Mouse (Mus musculus) midbrain, embryonic 16.5 days (tissue): ENCODE results near the gene Dhrs11. TPM values are rescaled to one million over a fixed set of nuclear protein-coding genes. Genes with fewer than 3 reads are reported as not detected.
"Not testable (repeated sequence)": the region's sequence is repeated elsewhere in the genome, so short reads cannot be mapped to it uniquely, and the experiment has no call there.

Experiments used
- ATAC-seq: fragments of 200-750 bp; cut with Nextera tagmentation; 2 replicates; pipeline ENCODE4 v1.8.0; 2017; ENCODE audit warnings: moderate TSS enrichment
- H3K27ac ChIP-seq: fragments of 300-500 bp; sonication (generic); 2 replicates; pipeline ENCODE4 v1.5.1; 2014; ENCODE audit warnings: mild to moderate bottlenecking, low read length, mixed read lengths
- H3K27me3 ChIP-seq: fragments of 300-500 bp; sonication (generic); 2 replicates; pipeline ENCODE4 v1.6.1; 2014; ENCODE audit warnings: low read depth, low read length, mixed read lengths; ENCODE audit not compliant: control insufficient read depth, insufficient read depth
- H3K36me3 ChIP-seq: fragments of 300-500 bp; sonication (generic); 2 replicates; pipeline ENCODE4 v1.6.1; 2014; ENCODE audit warnings: mild to moderate bottlenecking, low read length, moderate library complexity, mixed read lengths; ENCODE audit not compliant: control insufficient read depth, insufficient read depth
- H3K4me1 ChIP-seq: fragments of 300-500 bp; sonication (generic); 2 replicates; pipeline ENCODE4 v1.6.1; 2014; ENCODE audit warnings: mild to moderate bottlenecking, low read length, mixed read lengths; ENCODE audit not compliant: control insufficient read depth, insufficient read depth
- H3K4me2 ChIP-seq: fragments of 300-500 bp; sonication (generic); 2 replicates; pipeline ENCODE4 v1.6.1; 2014; ENCODE audit warnings: mild to moderate bottlenecking, low read length, mixed read lengths
- H3K4me3 ChIP-seq: fragments of 300-500 bp; sonication (generic); 2 replicates; pipeline ENCODE4 v1.5.1; 2014; ENCODE audit warnings: low read depth, mild to moderate bottlenecking, low read length, moderate library complexity, mixed read lengths
- H3K9ac ChIP-seq: fragments of 300-500 bp; sonication (generic); 2 replicates; pipeline ENCODE4 v1.6.1; 2014; ENCODE audit warnings: low read depth, low read length, mixed read lengths
- H3K9me3 ChIP-seq: fragments of 300-500 bp; sonication (generic); replicated peaks from 2 replicates; pipeline ENCODE4 v1.6.1; 2014; ENCODE audit warnings: mild to moderate bottlenecking, low read length, mixed read lengths; ENCODE audit not compliant: control insufficient read depth, poor library complexity, severe bottlenecking
- WGBS: fragments of 180-500 bp; shearing (Covaris S2); extraction: QIAGEN DNeasy Blood & Tissue Kit; methylation state at CpG from one replicate; pipeline ENCODE4 v1.1.7; 2014; 5-methylcytosine and 5-hydroxymethylcytosine counted together
- polyA plus RNA-seq: library from polyadenylated mRNA; unstranded; fragments of >200 nt; fragmentation: Nextera tagmentation; extraction: Ambion mirVana; gene quantifications from 2 replicates; pipeline ENCODE4 v1.2.1, GENCODE M21; 2015

Dhrs11 gene
- 8.8 and 9.0 TPM in 2 replicates for polyA plus RNA-seq

- Histone ChIP-seq H3K27me3 (no peaks in the 10 kb centered on the region), H3K4me3 (peak within 1 kb of the TSS; percentile 60), H3K27ac (peak within 1 kb of the TSS; percentile 60), H3K36me3 (peaks cover 8% of the 10 kb centered on the region), H3K4me1 (peaks cover 5% of the 10 kb centered on the region), H3K9me3 (no peaks in the 10 kb centered on the region), H3K4me2 (peak within 1 kb of the TSS; percentile 85), H3K9ac (peak within 1 kb of the TSS; percentile 77)
- peak; percentile 90 for ATAC-seq
- WGBS = under 1% methylated on average over 61 of the region's 62 CpGs
Measured at GRCm38 (mm10) chr11:84828516-84829399, at the start of gene Dhrs11. TSS of gene Dhrs11 (minus strand) at chr11:84828994.

GRCm38 (mm10) chr11:84876020-84876419 lies 47.2 kb upstream of the Dhrs11 start:
- ATAC-seq, H3K36me3 ChIP-seq, H3K27ac ChIP-seq, H3K9me3 ChIP-seq, H3K4me2 ChIP-seq, H3K27me3 ChIP-seq, H3K9ac ChIP-seq, H3K4me3 ChIP-seq: not testable (repeated sequence)
- WGBS = no CpG with 5 or more reads among the region's 1 CpGs
- H3K4me1 ChIP-seq = peaks cover 13% of the 10 kb centered on the region

GRCm38 (mm10) chr11:84873042-84873833 lies 44.4 kb upstream of the Dhrs11 start:
- 61% methylated on average over 1 of the region's 1 CpGs for WGBS
- H3K36me3 ChIP-seq = no peaks in the 10 kb centered on the region
- H3K4me2 ChIP-seq = no peak overlapping the region
- H3K27me3 ChIP-seq = no peaks in the 10 kb centered on the region
- ATAC-seq = no peak
- H3K9ac ChIP-seq = no peak overlapping the region
- no peaks in the 10 kb centered on the region for H3K9me3 ChIP-seq
- H3K4me3 ChIP-seq = no peak overlapping the region
- peaks cover 11% of the 10 kb centered on the region for H3K4me1 ChIP-seq
- H3K27ac ChIP-seq = no peak overlapping the region

GRCm38 (mm10) chr11:84871548-84872069 lies 42.8 kb upstream of the Dhrs11 start:
- Histone ChIP-seq H3K4me2 (peak overlapping the region; percentile 79), H3K4me1 (peaks cover 20% of the 10 kb centered on the region), H3K36me3 (no peaks in the 10 kb centered on the region), H3K9me3 (no peaks in the 10 kb centered on the region), H3K27me3 (no peaks in the 10 kb centered on the region), H3K4me3 (peak overlapping the region; percentile 63), H3K27ac (peak overlapping the region; percentile 100), H3K9ac (peak overlapping the region; percentile 96)
- no peak for ATAC-seq
- 83% methylated on average over 4 of the region's 4 CpGs for WGBS

- WGBS = 2% methylated on average over 10 of the region's 10 CpGs
- peak; percentile 69 for ATAC-seq
- Histone ChIP-seq H3K27ac (peak overlapping the region; percentile 100), H3K27me3 (no peaks in the 10 kb centered on the region), H3K36me3 (no peaks in the 10 kb centered on the region), H3K4me2 (peak overlapping the region; percentile 79), H3K4me1 (peaks cover 23% of the 10 kb centered on the region), H3K9me3 (no peaks in the 10 kb centered on the region), H3K4me3 (peak overlapping the region; percentile 63), H3K9ac (peak overlapping the region; percentile 96)
Measured at GRCm38 (mm10) chr11:84871046-84871445, 42.3 kb upstream of the Dhrs11 start.

DNA sequence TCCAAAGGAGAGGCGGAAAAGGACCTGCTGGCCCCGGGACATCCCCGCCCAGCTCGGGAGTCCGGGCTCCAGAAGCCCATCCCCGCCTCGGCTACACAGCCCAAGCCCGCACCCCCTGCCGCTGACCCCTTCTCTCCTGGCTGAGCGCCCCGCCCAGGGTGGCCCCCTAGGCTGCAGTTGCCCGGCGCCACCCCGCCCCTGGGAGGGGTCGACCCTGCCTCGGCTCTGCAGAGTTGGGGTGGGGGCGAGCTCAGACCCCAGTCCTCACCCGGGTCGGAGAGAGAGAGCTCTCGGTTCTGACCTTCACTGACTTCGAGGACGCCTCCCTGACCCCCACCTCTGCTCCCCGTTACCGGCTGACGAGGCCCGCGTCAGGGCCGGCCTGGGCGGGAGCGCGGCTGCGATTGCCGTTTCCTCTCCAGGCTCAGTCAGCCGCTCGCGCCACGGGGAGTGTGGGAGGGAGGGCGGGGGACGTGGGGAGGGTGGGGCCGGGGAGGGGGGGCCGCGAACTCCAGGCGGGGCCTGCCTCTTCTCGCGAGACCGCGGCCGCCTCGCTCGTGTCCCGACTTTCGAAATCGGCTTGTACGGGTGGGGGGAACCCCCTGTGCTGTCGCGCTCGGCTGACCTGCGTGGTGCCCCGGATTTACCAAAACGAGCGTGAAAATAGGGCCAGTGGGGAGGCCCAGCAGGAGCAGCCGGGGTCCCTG lies 41.7 kb upstream of the Dhrs11 start, which contains the start of gene Ggnbp2:
Ggnbp2 (minus strand) TSS at position 481 of the 707 bp plus-strand sequence.
- peak within 1 kb of the TSS; percentile 96 for H3K9ac ChIP-seq
- peak; percentile 88 for ATAC-seq
- WGBS = under 1% methylated on average over 52 of the region's 62 CpGs
- no peaks in the 10 kb centered on the region for H3K9me3 ChIP-seq
- H3K27ac ChIP-seq = peak within 1 kb of the TSS; percentile 100
- H3K4me1 ChIP-seq = peaks cover 23% of the 10 kb centered on the region
- H3K4me2 ChIP-seq = peak within 1 kb of the TSS; percentile 79
- no peaks in the 10 kb centered on the region for H3K36me3 ChIP-seq
- no peaks in the 10 kb centered on the region for H3K27me3 ChIP-seq
- peak within 1 kb of the TSS; percentile 63 for H3K4me3 ChIP-seq

GRCm38 (mm10) chr11:84869537-84870232 lies 40.9 kb upstream of the Dhrs11 start:
- no peaks in the 10 kb centered on the region for H3K9me3 ChIP-seq
- H3K4me2 ChIP-seq = peak overlapping the region; percentile 78
- H3K9ac ChIP-seq = peak overlapping the region; percentile 75
- peaks cover 25% of the 10 kb centered on the region for H3K4me1 ChIP-seq
- H3K27me3 ChIP-seq = no peaks in the 10 kb centered on the region
- H3K27ac ChIP-seq = peak overlapping the region; percentile 100
- WGBS = under 1% methylated on average over 49 of the region's 61 CpGs
- H3K4me3 ChIP-seq = peak overlapping the region; percentile 63
- peak; percentile 88 for ATAC-seq
- no peaks in the 10 kb centered on the region for H3K36me3 ChIP-seq

DNA sequence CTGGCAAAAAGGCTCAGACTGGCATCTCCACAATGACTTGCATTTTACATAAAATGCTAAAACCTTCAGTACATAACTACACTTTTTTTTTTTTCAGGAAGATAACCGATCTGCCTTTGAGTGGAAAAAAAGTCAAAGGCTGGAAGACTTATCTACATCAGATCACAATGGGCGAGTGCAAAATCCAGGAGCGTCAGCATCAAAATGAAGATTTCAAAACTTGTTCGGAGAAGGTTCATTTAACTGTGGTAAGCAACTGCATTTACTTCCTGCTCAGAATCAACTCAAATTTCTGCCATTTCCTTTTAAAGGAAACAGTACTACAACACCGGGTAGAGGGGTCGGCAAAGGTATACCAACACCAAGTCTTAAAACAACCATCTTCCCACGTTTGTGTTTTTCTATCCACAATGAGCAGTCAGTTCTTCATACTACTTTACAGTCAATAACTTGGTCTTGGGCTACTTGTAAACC lies 40.0 kb upstream of the Dhrs11 start:
- Histone ChIP-seq H3K36me3 (no peaks in the 10 kb centered on the region), H3K9me3 (no peaks in the 10 kb centered on the region), H3K4me2 (peak overlapping the region; percentile 78), H3K4me1 (peaks cover 25% of the 10 kb centered on the region), H3K27me3 (no peaks in the 10 kb centered on the region), H3K27ac (peak overlapping the region; percentile 100; the same call in 1 of the 2 replicates), H3K4me3 (peak overlapping the region; percentile 63), H3K9ac (peak overlapping the region; percentile 75)
- WGBS = 16% methylated on average over 7 of the region's 7 CpGs
- no peak for ATAC-seq
